Mouse (Mus musculus) C2C12 (cell line): ENCODE data around the gene Mef2a.

Source experiments
- CEBPB ChIP-seq: IDR thresholded peaks from one replicate; pipeline ENCODE4 v1.6.1; 2011; ENCODE audit warnings: low read depth, mild to moderate bottlenecking, control low read depth, moderate library complexity
- CTCF ChIP-seq: IDR thresholded peaks from one replicate; pipeline ENCODE4 v1.5.1; 2011; ENCODE audit not compliant: control insufficient read depth, insufficient read depth, insufficient read length
- MAX ChIP-seq: IDR thresholded peaks from one replicate; pipeline ENCODE4 v1.6.1; 2011; ENCODE audit warnings: mild to moderate bottlenecking, control low read depth
- MYOG ChIP-seq: IDR thresholded peaks from one replicate; pipeline ENCODE4 v1.6.1; 2011; ENCODE audit not compliant: control insufficient read depth, insufficient read length; ENCODE audit errors: extremely low read depth
- USF1 ChIP-seq: IDR thresholded peaks from one replicate; pipeline ENCODE4 v1.6.1; 2011; ENCODE audit warnings: low read depth, mild to moderate bottlenecking, control low read depth, moderate library complexity

DNA sequence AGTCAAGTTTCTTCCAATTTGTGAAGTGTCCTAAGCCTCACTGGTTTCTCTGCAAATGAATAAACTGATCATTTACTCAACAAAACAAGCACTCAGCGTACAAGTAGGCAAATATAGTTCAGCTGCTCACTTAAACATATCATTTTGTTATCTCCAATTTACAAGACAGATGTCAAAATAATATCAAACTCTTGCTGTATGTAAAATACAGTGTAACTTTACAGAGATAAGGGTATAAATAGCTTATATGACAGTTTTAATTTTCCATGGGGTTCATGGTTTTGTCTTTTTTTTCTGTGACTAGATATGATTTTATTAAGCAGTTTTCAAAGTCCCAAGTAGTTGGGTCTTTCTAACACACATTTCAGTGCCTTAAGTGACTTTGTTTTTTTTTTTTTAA is 127.4 kb downstream of the Mef2a start:
- TF ChIP-seq CTCF = no peak
- no peak for TF ChIP-seq MAX
- no peak for TF ChIP-seq USF1
- TF ChIP-seq CEBPB = no peak
- no peak for TF ChIP-seq MYOG
